Mouse (Mus musculus): ENCODE data around the gene Itga3. TPM values are rescaled to one million over a fixed set of nuclear protein-coding genes. Genes with fewer than 3 reads are reported as not detected.

The Itga3 gene
- polyA plus RNA-seq, 1 experiment from 2014 or later: 10.2 TPM

DNA sequence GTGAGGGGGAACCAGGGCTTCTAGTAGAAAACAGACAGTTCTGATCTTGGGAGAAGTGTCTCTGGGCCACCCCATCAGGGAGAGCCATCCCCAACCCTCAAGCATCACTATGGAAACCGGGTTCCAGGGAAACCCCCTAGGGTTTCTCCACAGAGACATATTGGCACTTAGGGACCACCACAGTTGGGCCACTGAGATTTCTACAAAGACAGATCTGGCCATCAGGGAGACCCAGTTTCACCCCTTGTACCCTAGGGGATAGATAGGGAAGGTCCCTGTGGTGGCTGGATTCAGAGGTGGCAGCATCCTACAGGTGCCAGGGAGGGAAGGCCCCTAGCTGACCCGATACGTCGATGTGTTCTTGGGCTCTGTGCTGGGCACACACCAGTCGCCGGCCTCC is 49.8 kb downstream of the Itga3 start:
- no peak for ATAC-seq (ENCODE audit: extremely low read depth, insufficient number of reproducible peaks, low FRiP score, low TSS enrichment)
- H3K27me3 ChIP-seq (replicated peaks): 0 out of 2 replicates have a peak, but pooled peaks cover 3% of the 10 kb centered on the region
- H3K9ac ChIP-seq: no peak overlapping the region
- 82% methylated on average over 6 of the region's 6 CpGs for WGBS
- H3K36me3 ChIP-seq: peaks cover 93% of the 10 kb centered on the region
- peaks cover 5% of the 10 kb centered on the region; the same call in 1 of the 2 replicates for H3K4me1 ChIP-seq
- H3K9me3 ChIP-seq: no peaks in the 10 kb centered on the region
- H3K4me3 ChIP-seq: no peak overlapping the region
- no peak overlapping the region for H3K4me2 ChIP-seq
- no peak overlapping the region for H3K27ac ChIP-seq (replicated peaks)

DNA sequence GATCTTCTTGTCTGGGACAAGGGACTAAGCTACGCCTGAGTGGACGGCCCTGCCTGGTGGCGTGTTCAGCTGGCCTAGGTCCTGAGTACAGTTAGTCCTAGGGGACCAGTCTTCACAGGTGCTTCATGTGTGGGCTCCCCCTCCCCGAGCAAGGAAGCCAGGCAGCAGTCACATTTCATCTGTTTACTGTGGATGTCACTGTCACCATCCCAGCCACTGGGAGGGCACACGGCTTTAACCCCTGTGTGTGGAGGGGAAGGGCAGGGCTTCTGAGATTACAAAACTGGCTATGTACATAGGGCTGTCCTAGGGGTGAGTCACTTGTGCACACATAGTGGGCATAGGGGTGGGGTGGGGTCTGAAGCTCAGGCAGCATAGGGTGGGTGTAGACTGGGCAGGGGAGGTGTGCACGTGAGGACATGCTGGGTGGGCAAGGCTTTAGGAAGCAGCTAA is 50.5 kb downstream of the Itga3 start:
- Histone ChIP-seq H3K36me3 (peaks cover 93% of the 10 kb centered on the region), H3K4me1 (peaks cover 5% of the 10 kb centered on the region; the same call in 1 of the 2 replicates), H3K27ac (replicated peaks) (no peak overlapping the region), H3K4me3 (no peak overlapping the region), H3K4me2 (no peak overlapping the region), H3K27me3 (replicated peaks) (peaks cover 4% of the 10 kb centered on the region; the same call in 1 of the 2 replicates), H3K9me3 (no peaks in the 10 kb centered on the region), H3K9ac (no peak overlapping the region)
- no peak for ATAC-seq (ENCODE audit: extremely low read depth, insufficient number of reproducible peaks, low FRiP score, low TSS enrichment)
- WGBS: 73% methylated on average over 6 of the region's 6 CpGs

DNA sequence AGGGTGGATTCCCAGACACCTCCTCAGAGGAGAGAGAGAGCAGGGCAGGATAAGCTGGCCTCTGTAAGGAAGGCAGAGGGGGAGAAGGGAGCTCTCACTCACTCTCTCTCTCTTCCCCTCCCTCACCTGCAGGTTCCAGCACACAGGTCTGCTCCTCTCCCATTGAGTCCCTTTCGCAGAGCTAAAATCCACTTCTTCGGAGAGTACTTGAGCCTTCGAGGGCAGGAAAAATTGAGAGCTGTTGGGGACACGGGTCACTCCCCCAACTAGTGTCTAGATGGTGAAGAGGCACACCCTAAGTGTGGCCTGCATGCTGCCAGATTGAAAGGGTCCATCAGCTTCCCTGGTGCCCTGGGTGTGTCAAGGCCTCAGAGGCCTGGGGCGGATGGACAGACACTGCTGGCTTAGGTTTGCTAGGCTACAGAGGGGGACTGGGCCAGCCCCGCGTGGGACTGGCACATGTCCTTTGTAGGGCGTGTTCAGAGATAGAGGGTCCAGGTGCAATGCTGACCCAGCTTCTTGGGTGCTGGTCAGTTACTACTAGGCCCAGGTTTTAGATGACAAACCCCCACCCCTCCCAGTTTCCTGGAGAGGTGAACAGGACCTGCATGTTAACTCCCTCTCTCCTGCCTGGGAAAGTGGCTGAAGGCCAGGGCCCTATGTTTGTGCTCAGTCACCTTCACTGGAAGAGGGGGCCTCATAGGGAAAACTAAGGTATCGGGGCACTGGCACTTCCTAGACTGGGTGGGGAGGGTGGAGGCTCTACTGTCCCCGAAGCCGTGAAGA is 51.2 kb downstream of the Itga3 start:
- ATAC-seq (ENCODE audit: extremely low read depth, insufficient number of reproducible peaks, low FRiP score, low TSS enrichment): no peak
- Histone ChIP-seq H3K27me3 (replicated peaks) (peaks cover 11% of the 10 kb centered on the region), H3K9me3 (no peaks in the 10 kb centered on the region), H3K36me3 (peaks cover 94% of the 10 kb centered on the region), H3K4me1 (peaks cover 5% of the 10 kb centered on the region; the same call in 1 of the 2 replicates), H3K4me2 (no peak overlapping the region), H3K4me3 (no peak overlapping the region), H3K27ac (replicated peaks) (no peak overlapping the region), H3K9ac (no peak overlapping the region)
- 81% methylated on average over 11 of the region's 11 CpGs for WGBS

DNA sequence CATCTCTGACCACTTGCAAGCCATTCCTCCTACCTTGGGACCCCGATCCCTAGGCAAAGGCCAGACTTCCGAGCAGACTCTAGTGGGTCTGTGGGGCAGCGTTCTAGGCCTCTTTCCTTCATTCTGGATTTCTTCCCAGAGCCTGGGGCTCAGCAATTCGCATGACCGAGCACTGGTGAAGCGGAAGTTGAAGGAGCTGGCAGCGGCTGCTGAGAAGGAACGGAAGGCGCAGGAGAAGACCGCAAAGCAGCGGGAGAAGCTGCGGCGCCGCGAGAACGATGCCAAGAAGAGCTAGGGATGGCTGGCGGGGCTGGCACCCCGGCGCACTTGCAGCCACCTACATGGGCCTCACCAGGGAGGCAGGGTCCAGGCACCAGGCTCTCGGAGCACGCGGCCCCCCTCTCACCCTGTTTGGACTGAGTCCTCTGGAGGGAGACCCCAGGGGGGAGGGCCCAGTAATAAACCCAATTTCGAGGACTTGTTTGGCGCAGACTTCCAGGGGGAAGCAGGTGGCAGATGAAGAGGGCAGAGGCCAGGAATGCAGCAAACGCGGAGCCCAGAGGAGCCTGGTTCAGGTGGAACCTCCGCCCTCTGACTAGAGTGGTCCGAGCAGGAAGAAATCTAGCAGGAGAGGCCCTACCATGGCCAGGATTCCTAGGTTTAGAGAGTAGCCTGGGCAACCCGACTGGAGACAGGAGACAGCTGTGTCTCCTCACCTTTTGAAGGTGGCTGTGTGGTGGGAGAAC is 52.0 kb downstream of the Itga3 start:
- Histone ChIP-seq H3K9ac (0 out of 2 replicates have a peak overlapping the region, but pooled peaks have one; percentile 9), H3K36me3 (peaks cover 98% of the 10 kb centered on the region), H3K4me1 (peaks cover 5% of the 10 kb centered on the region; the same call in 1 of the 2 replicates), H3K9me3 (no peaks in the 10 kb centered on the region), H3K4me2 (no peak overlapping the region), H3K27ac (replicated peaks) (no peak overlapping the region), H3K27me3 (replicated peaks) (peaks cover 19% of the 10 kb centered on the region), H3K4me3 (no peak overlapping the region)
- WGBS: 71% methylated on average over 29 of the region's 29 CpGs
- ATAC-seq (ENCODE audit: extremely low read depth, insufficient number of reproducible peaks, low FRiP score, low TSS enrichment): no peak

DNA sequence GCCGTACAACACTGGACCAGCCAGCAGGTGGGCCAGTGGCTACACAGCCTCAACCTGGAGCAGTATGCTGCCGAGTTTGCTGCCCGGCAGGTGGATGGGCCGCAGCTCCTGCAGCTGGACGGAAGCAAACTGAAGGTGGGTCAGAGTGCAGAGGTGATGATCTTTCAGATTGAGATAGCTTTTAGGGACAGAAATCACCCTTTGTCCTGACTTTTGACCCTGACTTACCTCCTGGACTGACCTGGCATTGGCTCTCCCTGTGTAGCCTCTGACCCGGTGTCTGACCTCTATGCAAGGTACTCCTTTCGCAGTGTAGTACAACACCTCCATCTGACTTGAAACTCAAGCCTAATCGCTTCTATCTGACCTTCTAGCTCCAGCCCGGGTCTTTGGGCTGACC is 53.1 kb downstream of the Itga3 start:
- Histone ChIP-seq H3K27ac (replicated peaks) (no peak overlapping the region), H3K4me3 (no peak overlapping the region), H3K4me2 (no peak overlapping the region), H3K27me3 (replicated peaks) (peaks cover 27% of the 10 kb centered on the region), H3K9me3 (no peaks in the 10 kb centered on the region), H3K9ac (no peak overlapping the region), H3K36me3 (peaks cover 95% of the 10 kb centered on the region), H3K4me1 (peaks cover 5% of the 10 kb centered on the region; the same call in 1 of the 2 replicates)
- 93% methylated on average over 9 of the region's 9 CpGs for WGBS
- ATAC-seq (ENCODE audit: extremely low read depth, insufficient number of reproducible peaks, low FRiP score, low TSS enrichment): no peak

DNA sequence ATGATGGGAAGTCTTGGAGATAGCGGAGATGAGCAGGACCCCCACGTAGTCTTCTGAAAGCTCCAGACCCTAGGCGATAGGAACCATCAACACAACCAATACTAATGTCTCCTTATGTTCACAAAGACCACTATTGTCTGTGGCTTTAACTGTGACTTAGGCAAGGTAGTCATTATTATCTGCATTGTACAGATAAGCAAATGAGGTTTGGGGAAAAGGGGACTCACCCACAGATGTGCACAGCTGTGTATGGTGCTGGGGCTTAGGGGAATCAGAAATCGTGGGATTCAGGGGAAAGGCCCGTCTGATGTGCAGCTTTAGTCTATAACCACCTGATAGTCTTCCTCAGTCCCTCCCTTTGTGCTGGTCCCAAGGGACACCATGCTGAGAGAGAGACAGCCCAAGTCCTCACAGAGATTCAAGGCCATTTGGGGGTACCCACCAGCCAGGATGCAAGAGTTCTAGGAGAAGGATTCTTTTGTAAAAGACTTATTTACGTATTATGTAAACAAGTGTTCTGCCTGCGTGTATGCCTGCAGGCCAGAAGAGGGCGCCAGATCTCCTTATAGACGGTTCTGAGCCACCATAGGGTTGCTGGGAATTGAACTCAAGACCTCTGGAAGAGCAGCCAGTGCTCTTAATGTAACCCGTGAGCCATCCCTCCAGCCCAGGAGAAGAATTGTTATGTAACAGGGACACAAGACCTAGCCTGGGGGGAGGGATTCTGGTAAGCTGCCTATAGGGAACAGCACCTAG is 54.2 kb downstream of the Itga3 start:
- H3K36me3 ChIP-seq: peaks cover 84% of the 10 kb centered on the region
- H3K9me3 ChIP-seq: no peaks in the 10 kb centered on the region
- peaks cover 27% of the 10 kb centered on the region for H3K27me3 ChIP-seq (replicated peaks)
- no peak overlapping the region for H3K4me3 ChIP-seq
- H3K9ac ChIP-seq: no peak overlapping the region
- peaks cover 7% of the 10 kb centered on the region for H3K4me1 ChIP-seq
- 72% methylated on average over 10 of the region's 10 CpGs for WGBS
- H3K27ac ChIP-seq (replicated peaks): no peak overlapping the region
- no peak for ATAC-seq (ENCODE audit: extremely low read depth, insufficient number of reproducible peaks, low FRiP score, low TSS enrichment)
- no peak overlapping the region for H3K4me2 ChIP-seq

DNA sequence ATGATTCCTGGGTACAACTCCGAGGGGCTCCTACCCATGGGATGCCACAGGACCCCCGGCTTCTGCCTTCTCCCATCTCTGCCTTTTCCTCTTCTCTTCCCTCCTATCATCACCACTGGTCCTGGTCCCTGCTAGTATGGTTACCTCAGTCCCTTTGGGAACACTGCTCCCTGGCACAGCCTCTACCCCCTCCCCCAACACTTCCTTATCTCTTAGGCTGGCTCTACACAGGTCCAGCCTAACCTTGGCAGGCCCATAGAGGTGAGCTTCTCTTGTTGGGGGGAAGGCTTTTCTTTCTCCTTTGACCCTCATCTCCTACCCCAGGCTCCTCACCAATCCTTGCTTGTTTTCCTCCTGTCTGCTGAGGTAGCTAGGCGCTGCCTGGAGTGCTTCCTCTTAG is 61.1 kb downstream of the Itga3 start:
- peak overlapping the region; percentile 13; the same call in 1 of the 2 replicates for H3K4me2 ChIP-seq
- peak overlapping the region; percentile 47 for H3K9ac ChIP-seq
- H3K27me3 ChIP-seq (replicated peaks): peaks cover 20% of the 10 kb centered on the region
- no peaks in the 10 kb centered on the region for H3K9me3 ChIP-seq
- WGBS: 74% methylated on average over 3 of the region's 3 CpGs
- ATAC-seq (ENCODE audit: extremely low read depth, insufficient number of reproducible peaks, low FRiP score, low TSS enrichment): no peak
- H3K4me1 ChIP-seq: peaks cover 59% of the 10 kb centered on the region
- H3K4me3 ChIP-seq: no peak overlapping the region
- H3K27ac ChIP-seq (replicated peaks): no peak overlapping the region
- H3K36me3 ChIP-seq: peaks cover 39% of the 10 kb centered on the region

DNA sequence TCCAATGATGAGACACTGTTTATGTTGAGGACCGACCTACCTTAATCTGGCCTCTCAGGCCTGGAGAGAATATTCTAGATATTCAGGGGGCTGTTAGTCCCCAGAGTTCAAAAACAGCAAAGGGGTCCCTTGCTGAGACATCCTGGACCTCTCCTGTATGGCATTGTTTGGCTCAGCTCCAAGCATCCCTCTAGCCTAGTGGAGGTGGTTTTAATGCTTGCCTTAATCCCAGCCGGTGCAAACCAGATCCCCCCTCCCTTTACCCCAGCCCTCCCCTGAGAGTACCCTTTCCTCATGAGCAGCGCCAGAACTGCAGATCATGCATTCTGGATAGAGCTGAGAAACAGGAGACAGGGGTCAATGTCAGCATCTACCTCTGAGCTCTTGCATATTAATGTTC is 64.1 kb downstream of the Itga3 start:
- Histone ChIP-seq H3K4me1 (peaks cover 80% of the 10 kb centered on the region), H3K4me2 (peak overlapping the region; percentile 93), H3K9ac (peak overlapping the region; percentile 54; the same call in 1 of the 2 replicates), H3K9me3 (no peaks in the 10 kb centered on the region), H3K27ac (replicated peaks) (peak overlapping the region; percentile 79), H3K4me3 (peak overlapping the region; percentile 77; the same call in 1 of the 2 replicates), H3K36me3 (peaks cover 21% of the 10 kb centered on the region), H3K27me3 (replicated peaks) (no peaks in the 10 kb centered on the region)
- 29% methylated on average over 3 of the region's 3 CpGs for WGBS
- ATAC-seq (ENCODE audit: extremely low read depth, insufficient number of reproducible peaks, low FRiP score, low TSS enrichment): no peak

DNA sequence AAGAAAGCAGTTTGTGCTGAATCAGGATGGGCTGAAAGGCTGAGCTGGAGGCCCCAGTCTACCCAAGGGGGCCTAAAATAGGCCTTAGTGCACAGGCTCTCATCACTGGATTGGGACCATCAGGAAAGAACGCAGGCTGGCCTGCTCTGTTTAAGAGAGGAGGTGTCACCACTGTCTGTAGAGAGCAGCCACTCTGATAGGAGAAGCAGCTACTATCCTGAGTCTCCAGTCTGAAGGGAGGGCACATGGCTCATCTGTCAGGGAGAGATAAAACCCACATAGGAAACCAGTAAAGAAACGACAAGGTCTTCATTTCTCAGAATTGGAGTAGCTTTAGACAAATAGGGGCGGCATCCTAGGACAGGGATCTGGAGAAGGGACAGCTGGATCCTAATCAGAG is 64.5 kb downstream of the Itga3 start:
- H3K4me1 ChIP-seq: peaks cover 80% of the 10 kb centered on the region
- ATAC-seq (ENCODE audit: extremely low read depth, insufficient number of reproducible peaks, low FRiP score, low TSS enrichment): peak; percentile 55; the same call in 1 of the 2 replicates
- H3K27me3 ChIP-seq (replicated peaks): no peaks in the 10 kb centered on the region
- H3K9me3 ChIP-seq: no peaks in the 10 kb centered on the region
- H3K27ac ChIP-seq (replicated peaks): peak overlapping the region; percentile 79
- H3K9ac ChIP-seq: peak overlapping the region; percentile 93
- peak overlapping the region; percentile 77; the same call in 1 of the 2 replicates for H3K4me3 ChIP-seq
- H3K36me3 ChIP-seq: peaks cover 21% of the 10 kb centered on the region
- peak overlapping the region; percentile 93 for H3K4me2 ChIP-seq
- WGBS: 24% methylated on average over 3 of the region's 3 CpGs

DNA sequence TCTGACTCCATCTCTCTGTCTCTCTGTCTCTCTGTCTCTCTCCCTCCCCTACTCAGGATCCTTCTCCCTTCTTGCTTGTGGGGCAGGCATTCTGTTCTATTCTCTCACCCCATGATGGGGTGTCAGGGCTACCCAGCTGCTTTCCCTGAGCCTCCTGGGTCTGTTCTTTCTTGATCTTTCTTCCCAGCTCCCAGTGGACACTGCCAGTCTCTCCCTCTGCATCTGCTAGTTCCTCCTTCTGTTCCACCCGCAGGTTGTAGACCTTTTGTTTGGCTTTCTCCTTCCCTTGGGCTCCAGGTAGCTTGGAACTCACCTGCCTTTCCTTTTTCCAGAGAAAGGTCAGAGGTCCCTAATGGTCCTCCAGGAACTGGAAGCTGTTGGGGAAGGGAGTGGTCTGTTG is 65.2 kb downstream of the Itga3 start:
- ATAC-seq (ENCODE audit: extremely low read depth, insufficient number of reproducible peaks, low FRiP score, low TSS enrichment): no peak
- Histone ChIP-seq H3K4me1 (peaks cover 82% of the 10 kb centered on the region), H3K27ac (replicated peaks) (peak overlapping the region; percentile 79), H3K4me2 (peak overlapping the region; percentile 93), H3K9me3 (no peaks in the 10 kb centered on the region), H3K9ac (peak overlapping the region; percentile 93), H3K4me3 (peak overlapping the region; percentile 77), H3K27me3 (replicated peaks) (no peaks in the 10 kb centered on the region), H3K36me3 (peaks cover 17% of the 10 kb centered on the region)
- WGBS: 19% methylated on average over 1 of the region's 1 CpGs
